Mouse (Mus musculus) midbrain, embryonic 14.5 days (tissue): ENCODE results near the gene Gnas. TPM values are rescaled to one million over a fixed set of nuclear protein-coding genes. Genes with fewer than 3 reads are reported as not detected.

Experiments used
- ATAC-seq: fragments of 200-750 bp; cut with Nextera tagmentation; 2 replicates; pipeline ENCODE4 v1.8.0; 2017; ENCODE audit warnings: moderate number of reproducible peaks, moderate library complexity; ENCODE audit not compliant: low FRiP score, low TSS enrichment
- DNase-seq: peaks from one replicate; pipeline ENCODE4 v3.0.0-alpha.2; 2015
- H3K27ac ChIP-seq: fragments of 300-500 bp; sonication (generic); replicated peaks from 2 replicates; pipeline ENCODE4 v1.5.1; 2014; ENCODE audit warnings: mild to moderate bottlenecking, low read depth, low read length, moderate library complexity
- H3K27me3 ChIP-seq: fragments of 300-500 bp; sonication (generic); 2 replicates; pipeline ENCODE4 v1.6.1; 2014; ENCODE audit warnings: low read length, control low read depth, mixed read lengths; ENCODE audit not compliant: control insufficient read depth, insufficient read depth
- H3K36me3 ChIP-seq: fragments of 300-500 bp; sonication (generic); 2 replicates; pipeline ENCODE4 v1.6.1; 2014; ENCODE audit warnings: low read length, control low read depth; ENCODE audit not compliant: control insufficient read depth, insufficient read depth
- H3K4me1 ChIP-seq: fragments of 300-500 bp; sonication (generic); 2 replicates; pipeline ENCODE4 v1.6.1; 2014; ENCODE audit warnings: mild to moderate bottlenecking, antibody characterized with exemption, low read length, control low read depth; ENCODE audit not compliant: control insufficient read depth, insufficient read depth
- H3K4me2 ChIP-seq: fragments of 300-500 bp; sonication (generic); 2 replicates; pipeline ENCODE4 v1.6.1; 2014; ENCODE audit warnings: mild to moderate bottlenecking, low read length, moderate library complexity
- H3K4me3 ChIP-seq: fragments of 300-500 bp; sonication (generic); replicated peaks from 2 replicates; pipeline ENCODE4 v1.5.1; 2014; ENCODE audit warnings: low read depth, low read length
- H3K9ac ChIP-seq: fragments of 300-500 bp; sonication (generic); replicated peaks from 2 replicates; pipeline ENCODE4 v1.6.1; 2014; ENCODE audit warnings: mild to moderate bottlenecking, low read length, moderate library complexity
- H3K9me3 ChIP-seq: fragments of 300-500 bp; sonication (generic); 2 replicates; pipeline ENCODE4 v1.6.1; 2016; ENCODE audit warnings: low read length, control low read depth, mixed read lengths; ENCODE audit not compliant: control insufficient read depth
- WGBS: fragments of 180-500 bp; shearing (Covaris S2); extraction: QIAGEN DNeasy Blood & Tissue Kit; methylation state at CpG from one replicate; pipeline ENCODE4 v1.1.7; 2014; 5-methylcytosine and 5-hydroxymethylcytosine counted together
- polyA plus RNA-seq: library from polyadenylated mRNA; unstranded; fragments of >200 nt; fragmentation: Nextera tagmentation; extraction: Ambion mirVana; gene quantifications from 2 replicates; pipeline ENCODE4 v1.2.1, GENCODE M21; 2014

Gnas gene
- polyA plus RNA-seq, 1 experiment from 2014 or later: 1,446 TPM

- no peaks in the 10 kb centered on the region for H3K27me3 ChIP-seq
- no peak for ATAC-seq
- no peaks in the 10 kb centered on the region for H3K9me3 ChIP-seq
- DNase-seq: no peak
- peak overlapping the region; percentile 99 for H3K27ac ChIP-seq
- H3K36me3 ChIP-seq: no peaks in the 10 kb centered on the region
- 0 out of 2 replicates have a peak overlapping the region, but pooled peaks have one; percentile 20 for H3K9ac ChIP-seq
- 50% methylated on average over 46 of the region's 46 CpGs for WGBS
- peak overlapping the region; percentile 96 for H3K4me3 ChIP-seq
- H3K4me1 ChIP-seq: peaks cover 21% of the 10 kb centered on the region
- peak overlapping the region; percentile 64 for H3K4me2 ChIP-seq
Observed at GRCm38 (mm10) chr2:174328358-174328905, 44.3 kb downstream of the Gnas start.

DNA sequence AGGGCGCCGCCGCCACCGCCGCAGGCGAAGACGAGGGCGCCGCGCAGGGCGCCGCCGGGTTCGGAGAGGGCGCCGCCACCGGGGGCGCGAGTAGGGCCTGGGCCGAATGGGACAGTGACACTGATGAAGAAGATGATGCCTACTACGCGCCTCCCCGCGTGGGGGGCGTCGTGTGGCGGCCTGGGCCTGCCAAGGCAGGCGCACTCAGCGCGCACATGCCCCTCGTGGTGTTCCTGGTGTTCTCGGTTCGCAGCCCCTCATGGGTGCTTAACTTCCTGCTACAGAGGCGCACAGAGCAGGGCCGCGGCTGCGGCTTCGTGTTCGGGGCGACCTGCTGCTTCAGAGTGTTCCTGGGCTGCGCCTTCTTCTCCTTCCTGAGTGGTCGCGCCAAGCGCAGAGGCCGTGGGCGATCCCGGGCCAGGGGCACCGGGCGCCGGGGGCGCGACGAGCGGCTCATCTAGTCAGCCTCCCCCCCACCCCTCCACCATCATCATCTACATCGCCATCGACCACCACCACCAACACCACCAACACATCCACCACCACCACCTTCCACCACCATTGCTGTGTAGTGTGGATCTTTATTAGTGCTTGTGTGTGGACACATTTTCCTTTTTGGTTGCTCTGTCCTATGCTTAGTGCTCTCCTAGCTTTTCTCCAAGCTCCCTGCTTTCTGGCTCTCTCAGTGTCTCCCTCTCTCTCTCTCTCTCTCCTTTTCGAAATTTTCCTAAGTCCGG is 45.0 kb downstream of the Gnas start:
- peak; percentile 52 for DNase-seq
- 42% methylated on average over 53 of the region's 58 CpGs for WGBS

GRCm38 (mm10) chr2:174329663-174330615 is 45.8 kb downstream of the Gnas start:
- WGBS: under 1% methylated on average over 110 of the region's 131 CpGs
- H3K9ac ChIP-seq: peak overlapping the region; percentile 100

More for the DNA sequence above, 45.0 kb downstream of the Gnas start:
- Histone ChIP-seq H3K27me3 (no peaks in the 10 kb centered on the region), H3K4me1 (peaks cover 26% of the 10 kb centered on the region), H3K9me3 (no peaks in the 10 kb centered on the region), H3K27ac (peak overlapping the region; percentile 99), H3K4me2 (peak overlapping the region; percentile 64), H3K9ac (peak overlapping the region; percentile 100), H3K4me3 (peak overlapping the region; percentile 96), H3K36me3 (no peaks in the 10 kb centered on the region)
- ATAC-seq: no peak; the same call in 1 of the 2 replicates

DNA sequence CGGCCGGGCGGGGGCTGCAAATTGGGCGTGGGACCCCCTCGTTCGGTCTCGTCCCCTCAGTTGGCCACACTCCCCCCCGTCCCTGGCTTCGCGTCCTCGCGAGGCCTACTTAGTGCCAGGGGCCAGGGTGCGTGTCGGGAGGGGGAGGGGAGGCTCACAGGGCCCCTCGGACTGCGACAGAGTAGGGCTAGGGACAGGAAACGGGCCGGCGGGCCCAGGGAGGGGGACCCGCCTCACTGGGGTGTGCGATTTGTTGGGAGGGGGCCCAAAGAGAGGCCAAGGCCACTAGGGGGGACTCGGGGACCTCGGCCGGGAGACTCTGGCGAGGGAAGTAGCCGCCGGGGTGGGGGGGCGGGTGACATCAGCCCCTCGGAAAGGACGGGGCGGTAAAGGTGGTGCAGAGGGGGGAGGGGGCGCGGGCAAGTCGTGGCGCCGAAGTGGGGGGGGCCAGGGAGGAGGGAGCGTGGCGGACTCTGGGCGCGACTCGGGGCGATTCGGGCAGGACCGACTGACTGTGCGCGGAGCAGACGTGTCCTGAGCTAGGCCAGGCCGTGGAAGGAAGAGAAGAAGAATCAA is 46.6 kb downstream of the Gnas start:
- 1% methylated on average over 48 of the region's 48 CpGs for WGBS
- peak; percentile 80 for DNase-seq
- peak overlapping the region; percentile 96 for H3K4me3 ChIP-seq
- H3K27ac ChIP-seq: peak overlapping the region; percentile 99
- 0 out of 2 replicates have a peak, but pooled peaks cover 3% of the 10 kb centered on the region for H3K36me3 ChIP-seq
- H3K9me3 ChIP-seq: no peaks in the 10 kb centered on the region
- peak overlapping the region; percentile 100 for H3K9ac ChIP-seq
- peak; percentile 62 for ATAC-seq
- H3K4me2 ChIP-seq: peak overlapping the region; percentile 64
- H3K4me1 ChIP-seq: peaks cover 37% of the 10 kb centered on the region
- no peaks in the 10 kb centered on the region for H3K27me3 ChIP-seq

More at GRCm38 (mm10) chr2:174329663-174330615, 45.8 kb downstream of the Gnas start:
- Histone ChIP-seq H3K36me3 (0 out of 2 replicates have a peak, but pooled peaks cover 3% of the 10 kb centered on the region), H3K27me3 (no peaks in the 10 kb centered on the region), H3K27ac (peak overlapping the region; percentile 99), H3K4me1 (peaks cover 34% of the 10 kb centered on the region), H3K9me3 (no peaks in the 10 kb centered on the region), H3K4me3 (peak overlapping the region; percentile 96), H3K4me2 (peak overlapping the region; percentile 64)
- ATAC-seq (peak; percentile 86), DNase-seq (peak; percentile 92)

DNA sequence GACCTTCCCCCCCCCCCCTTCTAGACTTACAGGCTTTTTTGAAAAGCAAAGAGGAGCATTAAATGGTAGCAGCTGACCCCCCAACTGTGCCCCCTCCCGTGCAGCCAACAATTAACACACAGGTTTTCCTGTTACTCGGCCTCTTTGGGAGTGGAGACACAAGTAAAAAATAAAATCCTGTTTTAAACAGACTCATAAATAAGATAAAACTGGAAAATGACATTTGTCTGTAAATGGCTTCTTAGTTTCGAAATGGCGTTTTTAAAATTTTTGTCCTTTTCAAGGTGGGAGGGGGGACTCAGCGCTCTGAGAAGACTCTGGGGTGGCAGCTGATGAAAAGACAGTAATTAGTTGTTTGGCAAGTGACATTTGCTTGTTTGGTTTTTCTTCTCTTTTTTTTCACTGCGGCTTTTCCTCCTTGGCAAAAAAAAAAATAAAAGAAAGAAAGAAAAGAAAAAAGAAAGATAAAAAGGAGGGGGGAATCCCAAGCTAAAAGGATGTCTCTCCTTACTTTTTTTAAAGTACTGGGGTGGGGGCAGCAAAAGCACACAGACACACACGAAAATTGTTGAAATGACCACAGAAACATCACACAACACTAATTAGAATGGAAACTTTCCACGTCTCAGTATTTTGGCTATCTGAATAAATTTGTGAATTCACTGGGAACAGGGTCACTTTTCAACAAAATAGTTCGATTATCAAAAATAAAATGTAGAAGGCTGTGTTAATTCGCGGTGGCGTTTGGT is 47.3 kb downstream of the Gnas start:
- peak; percentile 34 for DNase-seq
- peak overlapping the region; percentile 100 for H3K9ac ChIP-seq

GRCm38 (mm10) chr2:174333239-174333890 is 49.2 kb downstream of the Gnas start:
- H3K27me3 ChIP-seq: no peaks in the 10 kb centered on the region
- 0 out of 2 replicates have a peak, but pooled peaks cover 3% of the 10 kb centered on the region for H3K36me3 ChIP-seq
- ATAC-seq (no peak), DNase-seq (no peak)
- peaks cover 47% of the 10 kb centered on the region for H3K4me1 ChIP-seq
- H3K9ac ChIP-seq: peak overlapping the region; percentile 29; the same call in 1 of the 2 replicates
- peak overlapping the region; percentile 14; the same call in 1 of the 2 replicates for H3K4me3 ChIP-seq
- 64% methylated on average over 7 of the region's 7 CpGs for WGBS
- no peak overlapping the region for H3K27ac ChIP-seq
- H3K9me3 ChIP-seq: no peaks in the 10 kb centered on the region
- peak overlapping the region; percentile 64 for H3K4me2 ChIP-seq

More for the DNA sequence above, 47.3 kb downstream of the Gnas start:
- ATAC-seq: no peak
- Histone ChIP-seq H3K4me2 (peak overlapping the region; percentile 64), H3K4me3 (peak overlapping the region; percentile 96), H3K4me1 (peaks cover 42% of the 10 kb centered on the region), H3K27ac (peak overlapping the region; percentile 99), H3K9me3 (no peaks in the 10 kb centered on the region), H3K27me3 (no peaks in the 10 kb centered on the region), H3K36me3 (0 out of 2 replicates have a peak, but pooled peaks cover 3% of the 10 kb centered on the region)
- 13% methylated on average over 12 of the region's 12 CpGs for WGBS

DNA sequence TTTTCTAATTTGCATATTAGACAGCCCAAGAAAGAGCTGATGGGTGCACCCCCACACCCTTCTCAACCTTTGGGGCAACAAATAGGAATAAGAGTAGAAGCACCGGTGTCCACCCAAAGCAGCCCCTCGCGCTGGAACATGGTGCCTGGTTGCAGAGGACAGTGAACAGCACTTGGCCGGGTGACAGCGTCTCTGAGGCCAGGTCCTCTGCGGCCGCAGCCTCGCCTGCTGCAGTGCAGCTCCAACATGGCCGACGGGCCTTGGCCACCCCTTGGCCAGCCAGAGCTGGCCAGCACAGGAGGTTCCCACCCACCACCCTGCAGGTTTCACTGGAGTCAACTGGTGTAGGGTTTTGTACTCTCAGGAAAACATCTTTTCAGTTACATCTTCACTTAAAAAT is 50.3 kb downstream of the Gnas start:
- no peak for ATAC-seq
- H3K27me3 ChIP-seq: no peaks in the 10 kb centered on the region
- peaks cover 44% of the 10 kb centered on the region for H3K4me1 ChIP-seq
- H3K4me3 ChIP-seq: no peak overlapping the region
- DNase-seq: no peak
- no peak overlapping the region; the same call in 1 of the 2 replicates for H3K27ac ChIP-seq
- H3K36me3 ChIP-seq: 0 out of 2 replicates have a peak, but pooled peaks cover 3% of the 10 kb centered on the region
- 79% methylated on average over 10 of the region's 10 CpGs for WGBS
- H3K4me2 ChIP-seq: no peak overlapping the region
- no peaks in the 10 kb centered on the region for H3K9me3 ChIP-seq
- H3K9ac ChIP-seq: no peak overlapping the region
